Mouse (Mus musculus) heart, postnatal 14 days (tissue): Measurements from ENCODE around the gene Tex14. TPM values are rescaled to one million over a fixed set of nuclear protein-coding genes. Genes with fewer than 3 reads are reported as not detected.

ENCODE experiments used
- DNase-seq, 2 experiments: peaks; one replicate each; pipeline ENCODE4 v3.0.0; 2021 to 2022
- intact Hi-C: fragments of 180-260 bp; cut with DNase I; formaldehyde crosslinking; loops from one replicate; pipeline ENCODE4 v1.15.1; 2025
- total RNA-seq, 2 experiments: library from RNA; stranded (reverse); gene quantifications; 2 replicates each; pipeline ENCODE4 v1.2.3; 2021

Tex14 gene
- total RNA-seq, 2 experiments from 2014 or later, result 0.27 to 0.41 TPM

DNA sequence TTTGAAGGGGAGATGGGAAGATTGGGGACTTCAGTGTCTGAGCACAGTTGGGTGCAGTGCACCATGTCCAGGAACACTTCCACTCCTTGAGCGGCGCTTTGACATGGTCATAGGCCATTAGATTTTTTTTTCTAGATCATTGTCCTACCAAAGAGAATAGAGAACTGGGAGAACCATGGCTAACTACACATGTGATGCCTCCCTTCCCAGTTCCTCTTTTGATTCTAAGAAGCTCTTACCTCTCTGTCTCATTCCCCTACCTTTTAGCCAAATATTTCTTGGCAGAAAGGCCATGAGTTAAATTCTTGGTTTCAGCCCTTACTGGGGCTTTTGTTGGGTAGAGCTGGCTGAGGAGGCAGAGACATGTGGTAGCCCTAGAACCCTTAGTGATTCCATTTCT is 198.7 kb downstream of the Tex14 start:
- intact Hi-C loops, result no loop called here
- DNase-seq, result no peak

Other genes starting within 250 kb of the Tex14 start
- gene Ppm1e, start 46.0 kb upstream of the Tex14 start, total RNA-seq, result 10 to 100 TPM; 12.0 to 14.7 TPM
- gene Rad51c, start 111 bp upstream of the Tex14 start, total RNA-seq, result 1 to 10 TPM; 2.5 to 2.7 TPM
- gene Gm11492, start 161.6 kb downstream of the Tex14 start, total RNA-seq, result not detected
- gene Sept4, start 163.8 kb downstream of the Tex14 start, total RNA-seq, result 10 to 100 TPM; 70.3 to 70.8 TPM
- 10 to 100 TPM; 16.0 to 22.9 TPM for gene Mtmr4, start 187.1 kb downstream of the Tex14 start, total RNA-seq
- gene Hsf5, start 212.1 kb downstream of the Tex14 start, total RNA-seq, result under 1 TPM in 1 of 2 experiments, not detected in 1; 0.07 TPM